Mouse (Mus musculus): ENCODE results near the gene Ahrr. TPM values are rescaled to one million over a fixed set of nuclear protein-coding genes. Genes with fewer than 3 reads are reported as not detected.
A peak's percentile ranks its signal among the peaks of the same experiment; 100 is the strongest.

The Ahrr gene
- total and polyA plus RNA-seq, 2 experiments from 2014 or later = 2.3 to 7.6 TPM

DNA sequence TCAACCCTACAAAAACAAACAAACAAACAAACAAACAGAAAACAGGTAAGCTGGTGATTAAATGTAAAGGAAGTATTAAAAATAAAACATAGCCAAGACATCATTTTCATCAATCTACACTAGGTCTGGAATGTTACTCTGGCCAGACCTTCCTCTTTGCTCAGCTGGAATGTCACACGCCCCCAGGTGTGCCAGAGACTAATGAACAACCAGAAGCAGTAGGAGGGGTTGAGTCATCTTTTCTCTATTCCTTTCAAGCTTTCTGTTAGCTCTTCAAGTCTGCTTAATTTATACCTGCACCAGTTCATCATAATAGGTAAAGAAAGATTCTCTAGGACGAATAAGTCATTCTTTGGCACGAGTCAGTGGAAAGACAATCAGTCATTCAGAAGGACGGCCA lies 24.3 kb upstream of the Ahrr start:
- H3K4me2 ChIP-seq (ENCODE audit: low read depth, low read length) = peak overlapping the region; percentile 67
- H3K9ac ChIP-seq (replicated peaks; ENCODE audit: low read depth, low read length) = peak overlapping the region; percentile 70
- peak overlapping the region; percentile 71 for H3K4me3 ChIP-seq (ENCODE audit: low read depth, low read length)
- DNase-seq (ENCODE audit: low spot score) (no peak), ATAC-seq (ENCODE audit: insufficient read depth, low read depth) (no peak)
- no peaks in the 10 kb centered on the region for H3K9me3 ChIP-seq (replicated peaks; ENCODE audit: control insufficient read depth, low read length)
- no peaks in the 10 kb centered on the region for H3K27me3 ChIP-seq (ENCODE audit: control insufficient read depth, insufficient read depth, low read length)
- TF ChIP-seq EP300 (IDR thresholded peaks at IDR 0.05; ENCODE audit: low read depth) = no peak
- no peak for TF ChIP-seq CTCF (IDR thresholded peaks at IDR 0.05; ENCODE audit: low read depth)
- H3K36me3 ChIP-seq (replicated peaks; ENCODE audit: control insufficient read depth, insufficient read depth, low read length) = peaks cover 40% of the 10 kb centered on the region
- peak overlapping the region; percentile 71; the same call in 1 of the 2 replicates for H3K27ac ChIP-seq (ENCODE audit: low read depth)
- peaks cover 12% of the 10 kb centered on the region for H3K4me1 ChIP-seq (ENCODE audit: control insufficient read depth, insufficient read depth)
- WGBS = 24% methylated on average over 4 of the region's 4 CpGs

GRCm38 (mm10) chr13:74314616-74315015 lies 22.5 kb upstream of the Ahrr start:
- H3K9me3 ChIP-seq (replicated peaks; ENCODE audit: control insufficient read depth, low read length) = no peaks in the 10 kb centered on the region
- TF ChIP-seq EP300 (IDR thresholded peaks at IDR 0.05; ENCODE audit: low read depth) = no peak
- TF ChIP-seq CTCF (IDR thresholded peaks at IDR 0.05; ENCODE audit: low read depth) = no peak
- WGBS = 94% methylated on average over 3 of the region's 3 CpGs
- no peak overlapping the region for H3K4me3 ChIP-seq (ENCODE audit: low read depth, low read length)
- H3K4me2 ChIP-seq (ENCODE audit: low read depth, low read length) = no peak overlapping the region
- no peak for ATAC-seq (ENCODE audit: insufficient read depth, low read depth)
- peaks cover 12% of the 10 kb centered on the region for H3K4me1 ChIP-seq (ENCODE audit: control insufficient read depth, insufficient read depth)
- no peak overlapping the region for H3K9ac ChIP-seq (replicated peaks; ENCODE audit: low read depth, low read length)
- DNase-seq (ENCODE audit: low spot score) = no peak
- no peaks in the 10 kb centered on the region for H3K27me3 ChIP-seq (ENCODE audit: control insufficient read depth, insufficient read depth, low read length)
- peaks cover 38% of the 10 kb centered on the region for H3K36me3 ChIP-seq (replicated peaks; ENCODE audit: control insufficient read depth, insufficient read depth, low read length)
- no peak overlapping the region for H3K27ac ChIP-seq (ENCODE audit: low read depth)

DNA sequence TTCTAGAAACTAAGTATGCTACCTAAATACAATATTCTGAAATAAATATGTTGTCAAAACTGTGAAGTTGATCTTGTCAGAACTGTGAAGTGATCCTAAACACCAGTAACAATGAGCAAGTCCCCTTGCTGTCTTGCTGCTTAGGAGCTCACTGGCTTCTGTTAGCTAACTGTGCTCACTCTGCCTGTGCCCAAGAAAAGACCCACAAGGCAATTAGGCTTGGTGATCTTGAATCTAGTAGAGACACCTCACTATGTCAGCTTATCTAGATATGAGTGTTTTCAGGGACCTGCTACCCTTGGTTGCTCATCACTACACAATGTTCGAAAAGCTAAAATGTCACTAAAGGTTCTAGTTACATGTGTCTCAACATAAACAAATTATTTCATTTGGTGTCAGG lies 13.6 kb upstream of the Ahrr start:
- ATAC-seq (ENCODE audit: insufficient read depth, low read depth) (no peak), DNase-seq (ENCODE audit: low spot score) (no peak)
- Histone ChIP-seq H3K4me3 (ENCODE audit: low read depth, low read length) (no peak overlapping the region), H3K27me3 (ENCODE audit: control insufficient read depth, insufficient read depth, low read length) (no peaks in the 10 kb centered on the region), H3K4me1 (ENCODE audit: control insufficient read depth, insufficient read depth) (no peaks in the 10 kb centered on the region), H3K4me2 (ENCODE audit: low read depth, low read length) (no peak overlapping the region), H3K9ac (replicated peaks; ENCODE audit: low read depth, low read length) (no peak overlapping the region), H3K27ac (ENCODE audit: low read depth) (no peak overlapping the region), H3K9me3 (replicated peaks; ENCODE audit: control insufficient read depth, low read length) (no peaks in the 10 kb centered on the region), H3K36me3 (replicated peaks; ENCODE audit: control insufficient read depth, insufficient read depth, low read length) (peaks cover 89% of the 10 kb centered on the region)
- no peak for TF ChIP-seq EP300 (IDR thresholded peaks at IDR 0.05; ENCODE audit: low read depth)
- no peak for TF ChIP-seq CTCF (IDR thresholded peaks at IDR 0.05; ENCODE audit: low read depth)
- 98% methylated on average over 1 of the region's 1 CpGs for WGBS

- H3K27me3 ChIP-seq (ENCODE audit: control insufficient read depth, insufficient read depth, low read length) = no peaks in the 10 kb centered on the region
- peaks cover 85% of the 10 kb centered on the region for H3K36me3 ChIP-seq (replicated peaks; ENCODE audit: control insufficient read depth, insufficient read depth, low read length)
- ATAC-seq (ENCODE audit: insufficient read depth, low read depth) (no peak), DNase-seq (ENCODE audit: low spot score) (no peak)
- no peak overlapping the region for H3K4me2 ChIP-seq (ENCODE audit: low read depth, low read length)
- H3K27ac ChIP-seq (ENCODE audit: low read depth) = no peak overlapping the region
- no peaks in the 10 kb centered on the region for H3K4me1 ChIP-seq (ENCODE audit: control insufficient read depth, insufficient read depth)
- TF ChIP-seq EP300 (IDR thresholded peaks at IDR 0.05; ENCODE audit: low read depth) = no peak
- TF ChIP-seq CTCF (IDR thresholded peaks at IDR 0.05; ENCODE audit: low read depth) = no peak
- no peaks in the 10 kb centered on the region for H3K9me3 ChIP-seq (replicated peaks; ENCODE audit: control insufficient read depth, low read length)
- H3K4me3 ChIP-seq (ENCODE audit: low read depth, low read length) = no peak overlapping the region
- no peak overlapping the region for H3K9ac ChIP-seq (replicated peaks; ENCODE audit: low read depth, low read length)
- 86% methylated on average over 6 of the region's 6 CpGs for WGBS
Measured at GRCm38 (mm10) chr13:74305380-74305779, 13.2 kb upstream of the Ahrr start.

DNA sequence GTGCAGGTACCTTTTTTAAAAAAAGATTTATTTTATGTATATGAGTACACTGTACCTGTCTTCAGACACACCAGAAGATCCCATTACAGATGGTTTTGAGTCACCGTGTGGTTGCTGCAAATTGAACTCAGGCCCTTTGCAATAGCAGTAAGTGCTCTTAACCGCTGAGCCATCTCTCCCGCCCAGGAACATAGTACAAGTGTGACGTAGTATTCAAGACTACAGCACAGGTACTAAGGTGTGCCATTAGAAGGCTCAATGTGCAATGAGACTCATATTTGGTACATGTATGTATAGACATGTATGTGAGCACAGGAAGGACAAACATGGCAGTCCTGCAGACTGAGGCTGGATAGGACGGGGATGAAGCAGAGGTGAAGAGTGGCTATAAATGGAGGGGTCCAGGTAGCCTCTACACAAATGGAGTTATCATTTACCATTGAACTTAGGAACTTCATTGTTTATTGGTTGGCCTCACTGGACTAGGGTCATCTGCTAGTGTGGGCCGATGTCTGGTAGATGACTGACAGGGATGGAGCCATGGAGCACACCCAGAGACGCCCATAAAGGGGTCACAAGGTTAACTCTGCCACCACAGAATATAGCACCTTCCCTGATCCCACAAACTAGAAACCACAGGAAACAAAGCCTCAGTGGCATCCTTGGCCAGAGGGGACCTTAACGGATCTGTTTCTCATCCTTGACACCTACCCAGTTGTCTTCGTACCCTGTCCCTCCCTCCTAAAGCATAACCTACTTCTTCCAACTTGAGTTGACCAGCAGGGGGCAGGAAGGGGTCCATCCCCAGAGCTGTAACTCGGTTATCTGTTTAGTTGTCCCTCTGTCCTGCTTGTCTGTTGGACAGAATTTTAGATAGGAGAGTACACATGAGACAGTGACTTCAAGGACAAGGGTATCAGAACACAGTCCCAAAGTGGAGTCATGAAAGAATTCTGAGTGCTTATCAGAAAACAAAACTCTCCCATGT lies 10.2 kb upstream of the Ahrr start:
- ATAC-seq (ENCODE audit: insufficient read depth, low read depth) (no peak), DNase-seq (ENCODE audit: low spot score) (no peak)
- WGBS = 73% methylated on average over 10 of the region's 10 CpGs
- Histone ChIP-seq H3K4me1 (ENCODE audit: control insufficient read depth, insufficient read depth) (no peaks in the 10 kb centered on the region), H3K27me3 (ENCODE audit: control insufficient read depth, insufficient read depth, low read length) (no peaks in the 10 kb centered on the region), H3K9me3 (replicated peaks; ENCODE audit: control insufficient read depth, low read length) (no peaks in the 10 kb centered on the region), H3K4me3 (ENCODE audit: low read depth, low read length) (no peak overlapping the region), H3K36me3 (replicated peaks; ENCODE audit: control insufficient read depth, insufficient read depth, low read length) (peaks cover 57% of the 10 kb centered on the region), H3K9ac (replicated peaks; ENCODE audit: low read depth, low read length) (no peak overlapping the region), H3K4me2 (ENCODE audit: low read depth, low read length) (no peak overlapping the region), H3K27ac (ENCODE audit: low read depth) (no peak overlapping the region)
- TF ChIP-seq EP300 (IDR thresholded peaks at IDR 0.05; ENCODE audit: low read depth) (no peak), CTCF (IDR thresholded peaks at IDR 0.05; ENCODE audit: low read depth) (no peak)

All from heart, postnatal 0 days (tissue).